Mouse (Mus musculus) T-helper 2 cell (primary cell): ENCODE data around the gene Foxj3.

Experiments
- in situ Hi-C: fragments of 300-600 bp; cut with MboI, MseI; formaldehyde crosslinking; loops from one replicate; pipeline ENCODE4 v1.15.1; 2025; ENCODE audit warnings: high pct_unique_total_duplicates

The Foxj3 gene

DNA sequence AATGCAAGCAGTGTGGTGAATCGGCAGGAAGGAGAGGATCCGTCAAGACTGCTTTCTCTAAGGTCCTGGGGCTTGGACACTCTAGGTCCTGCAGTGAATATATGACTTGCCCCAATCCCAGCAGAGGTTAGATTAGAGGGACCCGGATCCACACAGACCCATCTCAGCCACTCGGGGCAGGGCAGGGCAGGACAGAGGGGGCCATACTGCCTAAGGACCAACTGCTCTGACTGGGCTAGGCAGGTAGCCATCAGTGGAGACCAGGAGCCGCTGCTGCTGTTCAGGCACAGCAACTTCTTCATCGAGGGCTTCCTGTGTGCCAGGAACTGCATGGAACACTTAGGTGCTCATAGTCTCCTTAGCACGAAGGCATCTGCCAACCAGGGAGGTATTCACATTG lies 99.9 kb downstream of the Foxj3 start:
- in situ Hi-C loops: no loop called here

GRCm38 (mm10) chr4:119637176-119637845 lies 100.5 kb downstream of the Foxj3 start, which contains the start of gene Guca2a:
Gene Guca2a (plus strand): TSS chr4:119637704.
- in situ Hi-C loops: no loop called here

DNA sequence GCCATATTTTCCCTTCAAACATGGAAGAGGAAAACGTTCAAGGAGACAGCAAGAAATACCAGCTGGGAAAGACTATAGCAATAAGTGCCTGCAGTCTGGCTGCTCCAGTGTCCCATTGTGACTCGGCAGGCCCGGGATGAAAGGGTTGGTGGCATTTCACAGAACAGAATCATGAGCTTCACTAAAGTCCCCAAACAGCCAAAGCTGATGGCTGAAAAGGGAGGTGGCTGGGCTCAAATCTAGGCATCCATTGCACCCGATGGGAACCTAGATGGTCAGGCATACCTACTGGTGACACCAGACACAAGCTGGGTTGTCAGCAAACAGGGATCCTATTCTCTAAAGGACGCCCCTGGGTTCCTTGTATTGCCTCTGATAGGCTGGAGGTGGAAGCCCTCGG lies 101.1 kb downstream of the Foxj3 start:
- in situ Hi-C loops: no loop called here

- in situ Hi-C loops: no loop called here
Measured at GRCm38 (mm10) chr4:119638656-119639055, 101.9 kb downstream of the Foxj3 start.

- in situ Hi-C loops: no loop called here
Measured at GRCm38 (mm10) chr4:119642666-119643065, 105.9 kb downstream of the Foxj3 start.

GRCm38 (mm10) chr4:119657011-119657410 lies 120.2 kb downstream of the Foxj3 start:
- in situ Hi-C loops: no loop called here

DNA sequence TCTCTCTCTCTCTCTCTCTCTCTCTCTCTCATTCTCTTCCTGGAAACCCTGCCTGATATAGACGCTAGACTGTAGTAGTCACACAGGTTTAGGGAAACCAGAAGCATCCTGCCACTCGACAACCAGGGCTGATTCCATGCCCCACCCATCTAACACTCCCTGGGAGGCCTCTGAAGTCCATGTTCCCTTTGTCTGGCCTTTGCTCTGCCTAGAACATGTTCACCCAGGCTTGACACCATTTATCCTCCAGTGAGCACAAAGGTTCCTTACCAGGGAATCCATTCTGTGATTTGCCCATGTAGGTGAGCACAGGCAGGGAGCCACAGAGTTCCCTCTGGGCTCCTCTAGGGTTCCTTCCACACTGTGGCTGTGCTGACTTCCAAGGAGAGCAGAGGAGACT lies 121.4 kb downstream of the Foxj3 start:
- in situ Hi-C loops: no loop called here

DNA sequence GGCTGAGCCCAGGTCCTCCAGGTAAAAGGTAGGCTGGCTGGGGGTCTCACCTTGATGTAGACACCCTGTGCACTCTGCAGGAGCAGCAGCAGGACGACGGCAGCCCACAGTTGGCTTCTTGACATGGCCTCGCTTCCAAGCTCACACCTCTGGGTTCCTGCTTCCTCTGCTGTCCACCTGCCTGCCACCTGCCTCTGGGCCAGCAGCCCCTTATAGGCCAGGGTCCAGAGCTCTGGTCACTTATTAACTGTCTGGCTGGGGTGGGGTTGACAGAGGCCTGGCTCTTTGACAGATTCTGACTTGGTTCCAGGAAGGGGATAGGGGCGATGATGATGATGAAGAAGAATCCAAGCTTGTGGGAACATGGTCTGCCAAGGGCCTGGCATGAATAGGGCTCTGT lies 121.9 kb downstream of the Foxj3 start, which contains the start of gene Guca2b:
Guca2b (minus strand) TSS at position 224 of the 400 bp plus-strand sequence.
- in situ Hi-C loops: no loop called here

DNA sequence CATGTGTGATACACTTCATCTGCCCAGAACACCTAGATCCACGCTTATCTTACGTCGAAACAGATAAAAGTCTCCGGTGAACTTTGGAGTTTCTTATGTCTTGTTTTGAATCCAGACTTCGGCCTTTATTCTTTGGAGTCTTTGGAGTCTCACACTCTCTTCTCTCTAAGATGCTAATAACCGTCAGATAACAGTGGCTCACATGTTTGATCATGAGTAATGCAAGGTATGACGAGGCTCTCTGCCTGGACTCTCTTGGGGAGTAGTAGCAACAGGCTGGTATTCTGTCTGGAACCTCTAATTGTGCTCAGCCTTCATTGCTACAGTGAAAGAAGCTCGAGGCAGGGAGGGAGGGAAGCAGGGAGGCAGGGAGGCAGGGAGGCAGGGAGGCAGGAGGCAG lies 123.2 kb downstream of the Foxj3 start:
- in situ Hi-C loops: no loop called here

DNA sequence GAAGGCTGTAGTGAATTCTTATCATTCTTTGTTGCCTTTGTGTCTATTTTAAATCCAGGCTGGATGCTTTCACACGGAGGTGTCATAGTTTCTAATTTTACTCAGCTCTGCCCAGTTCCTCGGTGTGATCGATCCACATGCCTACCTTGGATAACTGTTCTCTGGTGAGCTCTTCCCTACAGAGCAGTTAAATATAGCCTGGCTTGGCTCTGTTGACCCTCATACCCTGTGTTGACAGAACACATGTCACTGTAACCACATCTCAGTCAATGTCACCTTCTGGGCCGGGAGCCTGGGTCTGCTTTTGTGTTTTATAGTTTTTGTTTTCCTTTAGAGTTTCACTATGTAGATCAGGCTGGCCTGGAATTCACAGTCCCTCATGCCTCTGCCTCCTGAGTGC lies 125.3 kb downstream of the Foxj3 start:
- in situ Hi-C loops: no loop called here

GRCm38 (mm10) chr4:119662976-119663375 lies 126.2 kb downstream of the Foxj3 start:
- in situ Hi-C loops: no loop called here

GRCm38 (mm10) chr4:119663409-119664095 lies 126.7 kb downstream of the Foxj3 start:
- in situ Hi-C loops: no loop called here

- in situ Hi-C loops: no loop called here
Measured at GRCm38 (mm10) chr4:119665166-119665565, 128.4 kb downstream of the Foxj3 start.

- in situ Hi-C loops: no loop called here
Measured at GRCm38 (mm10) chr4:119666116-119666515, 129.3 kb downstream of the Foxj3 start.

- in situ Hi-C loops: no loop called here
Measured at GRCm38 (mm10) chr4:119667454-119667853, 130.7 kb downstream of the Foxj3 start.

DNA sequence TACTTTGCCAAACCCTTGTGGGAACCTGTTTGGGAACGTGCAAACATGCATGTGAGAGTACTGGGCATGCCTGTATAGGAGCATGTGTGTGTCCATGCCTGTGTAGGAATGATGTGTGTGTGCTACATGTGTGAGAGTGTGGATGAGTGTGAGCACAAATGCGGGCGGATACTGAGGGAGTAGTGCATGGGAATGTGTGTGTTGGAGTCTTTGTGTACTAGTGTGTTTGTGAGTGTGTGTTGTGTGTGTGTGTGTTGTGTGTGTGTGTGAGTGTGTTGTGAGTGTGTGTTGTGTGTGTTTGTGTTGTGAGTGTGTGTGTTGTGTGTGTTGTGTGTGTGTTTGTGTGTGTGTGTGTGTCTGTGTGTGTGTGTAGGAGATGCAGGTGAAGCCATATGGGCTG lies 131.4 kb downstream of the Foxj3 start:
- in situ Hi-C loops: no loop called here

GRCm38 (mm10) chr4:119668596-119668995 lies 131.8 kb downstream of the Foxj3 start:
- in situ Hi-C loops: no loop called here

GRCm38 (mm10) chr4:119669356-119670209 lies 132.8 kb downstream of the Foxj3 start:
- in situ Hi-C loops: no loop called here

DNA sequence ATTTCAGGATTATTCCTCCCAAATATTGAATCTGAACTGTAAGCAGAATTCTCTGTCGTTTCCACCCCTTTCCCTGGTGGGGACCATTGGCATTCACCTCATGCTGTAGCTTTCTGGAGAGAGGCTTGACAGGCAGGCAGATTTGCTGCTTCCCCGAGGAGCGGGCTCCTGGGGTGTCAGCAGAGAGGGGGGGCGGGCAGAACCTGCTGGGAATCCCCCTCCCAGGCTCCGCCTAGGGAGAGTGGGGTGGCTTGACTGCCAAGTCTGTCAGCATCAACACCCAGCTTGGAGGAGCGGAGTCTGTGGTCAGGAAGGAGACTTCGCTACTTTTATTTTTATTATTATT lies 133.4 kb downstream of the Foxj3 start:
- in situ Hi-C loops: no loop called here

GRCm38 (mm10) chr4:119670736-119671135 lies 133.9 kb downstream of the Foxj3 start:
- in situ Hi-C loops: no loop called here

DNA sequence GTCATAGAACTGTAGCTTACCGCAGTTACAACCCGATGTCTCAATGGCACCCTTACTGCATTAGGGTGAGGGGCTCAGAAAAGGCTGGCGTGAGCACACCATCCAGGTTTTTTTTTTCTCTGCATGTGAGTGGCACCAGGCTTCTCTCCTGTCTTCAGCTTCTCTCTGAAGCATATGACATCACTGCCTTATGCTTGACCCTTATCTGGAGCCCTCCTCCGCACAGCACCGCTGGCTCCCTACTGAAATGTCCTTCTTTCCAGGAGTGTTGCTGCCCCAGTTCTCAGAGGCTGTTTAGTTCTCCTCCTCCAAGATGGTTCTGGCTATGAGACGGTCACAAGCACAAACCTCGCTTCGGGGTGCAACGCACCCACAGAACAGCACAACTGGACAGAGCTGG lies 134.4 kb downstream of the Foxj3 start:
- in situ Hi-C loops: no loop called here

DNA sequence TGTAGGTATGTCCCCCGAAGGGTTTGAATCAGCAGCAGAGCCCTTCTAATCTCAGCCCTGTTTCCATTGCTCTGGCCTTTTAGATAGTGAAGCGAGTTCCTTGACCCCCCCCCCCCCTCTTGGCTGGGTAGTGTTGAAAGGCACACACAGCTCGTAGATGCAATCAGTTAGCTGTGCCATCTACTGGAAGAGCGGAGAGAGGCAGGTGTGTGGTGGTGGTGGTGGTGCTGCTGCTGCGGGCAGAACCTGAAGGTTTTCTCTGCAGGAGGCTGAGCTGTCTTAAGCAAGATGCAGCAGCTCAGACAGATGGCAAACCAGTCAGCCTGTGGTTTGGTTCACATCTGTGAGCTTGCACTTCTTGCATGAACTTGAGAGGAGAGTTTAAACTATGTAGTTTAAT lies 135.9 kb downstream of the Foxj3 start:
- in situ Hi-C loops: no loop called here
